Mouse (Mus musculus) MEL (cell line): Measurements from ENCODE around the gene Asxl2. TPM values are rescaled to one million over a fixed set of nuclear protein-coding genes. Genes with fewer than 3 reads are reported as not detected.

Experiments
- DNase-seq: peaks from one replicate; pipeline ENCODE4 v3.0.0; 2011; ENCODE audit warnings: low read depth, low spot score
- H3K27ac ChIP-seq: 2 replicates; pipeline ENCODE4 v1.5.1; 2012; ENCODE audit warnings: low read depth, mild to moderate bottlenecking, control low read depth, low read length, moderate library complexity; ENCODE audit not compliant: control insufficient read depth
- H3K27me3 ChIP-seq, 2 experiments: fragments of 150-350 bp in 1 of 2; sonication (generic) in 1 of 2; 2 replicates each; pipeline ENCODE4 v1.6.1; 2012; ENCODE audit warnings: low read length in 2 of 2, mild to moderate bottlenecking in 2 of 2, improper control_type of control experiment in 1 of 2, moderate library complexity in 1 of 2; ENCODE audit not compliant: insufficient read depth in 2 of 2, control insufficient read depth in 1 of 2
- H3K36me3 ChIP-seq, 2 experiments: 2 replicates each; pipeline ENCODE4 v1.6.1; 2012 to 2014; ENCODE audit warnings: low read length in 2 of 2, improper control_type of control experiment in 1 of 2, inconsistent platforms in 1 of 2, mild to moderate bottlenecking in 1 of 2; ENCODE audit not compliant: insufficient read depth in 2 of 2, control insufficient read depth in 1 of 2
- H3K4me1 ChIP-seq, 2 experiments: fragments of 150-350 bp in 1 of 2; sonication (generic) in 1 of 2; 2 replicates each; pipeline ENCODE4 v1.6.1; 2012; ENCODE audit warnings: low read length in 2 of 2, improper control_type of control experiment in 1 of 2, mild to moderate bottlenecking in 1 of 2; ENCODE audit not compliant: insufficient read depth in 2 of 2, control insufficient read depth in 1 of 2
- H3K4me3 ChIP-seq, 2 experiments: fragments of 150-350 bp in 1 of 2; sonication (generic) in 1 of 2; 2 replicates each; pipeline ENCODE4 v1.5.1; 2012; ENCODE audit warnings: low read depth in 2 of 2, low read length in 2 of 2, mild to moderate bottlenecking in 2 of 2, moderate library complexity in 2 of 2, control low read depth in 1 of 2, improper control_type of control experiment in 1 of 2; ENCODE audit not compliant: control insufficient read depth in 1 of 2, insufficient read depth in 1 of 2
- H3K79me2 ChIP-seq: 2 replicates; pipeline ENCODE4 v1.6.1; 2012; ENCODE audit warnings: mild to moderate bottlenecking, low read length, moderate library complexity; ENCODE audit not compliant: control insufficient read depth, poor library complexity, insufficient read depth
- H3K9ac ChIP-seq: 2 replicates; pipeline ENCODE4 v1.6.1; 2012; ENCODE audit warnings: low read depth, mild to moderate bottlenecking, control low read depth, low read length, moderate library complexity; ENCODE audit not compliant: control insufficient read depth, poor library complexity, severe bottlenecking
- H3K9me3 ChIP-seq: fragments of 150-350 bp; sonication (generic); replicated peaks from 2 replicates; pipeline ENCODE4 v1.6.1; 2012; ENCODE audit warnings: mild to moderate bottlenecking, low read length, improper control_type of control experiment, moderate library complexity; ENCODE audit not compliant: insufficient read depth
- BHLHE40 ChIP-seq: IDR thresholded peaks from 2 replicates; pipeline ENCODE4 v1.6.1; 2012; ENCODE audit warnings: low read depth, mild to moderate bottlenecking, inconsistent platforms, low read length, improper control_type of control experiment, borderline replicate concordance
- CHD1 ChIP-seq: IDR thresholded peaks from 2 replicates; pipeline ENCODE4 v1.6.1; 2012; ENCODE audit warnings: low read depth, mild to moderate bottlenecking, inconsistent platforms, low read length, improper control_type of control experiment
- CHD2 ChIP-seq: IDR thresholded peaks from 2 replicates; pipeline ENCODE4 v1.6.1; 2011; ENCODE audit warnings: low read length, improper control_type of control experiment
- CTCF ChIP-seq, 3 experiments: IDR thresholded peaks in 2 of 3; conservative IDR thresholded peaks in 1 of 3; 2 replicates each; pipeline ENCODE4 v1.5.1; 2011 to 2012; ENCODE audit warnings: low read length in 3 of 3, low read depth in 2 of 3, mild to moderate bottlenecking in 2 of 3, improper control_type of control experiment in 1 of 3, inconsistent platforms in 1 of 3, mixed read lengths in 1 of 3, moderate library complexity in 1 of 3; ENCODE audit not compliant: control insufficient read depth in 1 of 3, insufficient read depth in 1 of 3, poor library complexity in 1 of 3, severe bottlenecking in 1 of 3
- ELF1 ChIP-seq: IDR thresholded peaks from 2 replicates; pipeline ENCODE4 v1.6.1; 2014; ENCODE audit warnings: low read depth, mild to moderate bottlenecking, inconsistent platforms, low read length, improper control_type of control experiment, moderate library complexity
- ETS1 ChIP-seq: IDR thresholded peaks from 2 replicates; pipeline ENCODE4 v1.6.1; 2012; ENCODE audit warnings: low read depth, mild to moderate bottlenecking, inconsistent platforms, low read length, improper control_type of control experiment, moderate library complexity
- GABPA ChIP-seq: IDR thresholded peaks from 2 replicates; pipeline ENCODE4 v1.6.1; 2012; ENCODE audit warnings: low read depth, mild to moderate bottlenecking, inconsistent platforms, low read length, improper control_type of control experiment, moderate library complexity
- GATA1 ChIP-seq: IDR thresholded peaks from 2 replicates; pipeline ENCODE4 v1.6.1; 2011; ENCODE audit warnings: low read depth, low read length, improper control_type of control experiment
- MAX ChIP-seq: IDR thresholded peaks from 2 replicates; pipeline ENCODE4 v1.6.1; 2011; ENCODE audit warnings: low read length, improper control_type of control experiment
- MAZ ChIP-seq: IDR thresholded peaks from 2 replicates; pipeline ENCODE4 v1.6.1; 2012; ENCODE audit warnings: low read depth, mild to moderate bottlenecking, inconsistent platforms, low read length, improper control_type of control experiment
- MXI1 ChIP-seq: IDR thresholded peaks from 2 replicates; pipeline ENCODE4 v1.6.1; 2011; ENCODE audit warnings: mild to moderate bottlenecking, low read depth, low read length, improper control_type of control experiment
- MYB ChIP-seq: IDR thresholded peaks from 2 replicates; pipeline ENCODE4 v1.6.1; 2011; ENCODE audit warnings: mild to moderate bottlenecking, low read depth, low read length, improper control_type of control experiment
- MYC ChIP-seq: IDR thresholded peaks from 2 replicates; pipeline ENCODE4 v1.6.1; 2011; ENCODE audit warnings: low read depth, mild to moderate bottlenecking, low read length, improper control_type of control experiment, moderate library complexity
- POLR2AphosphoS2 ChIP-seq: IDR thresholded peaks from 2 replicates; pipeline ENCODE4 v1.6.1; 2011; ENCODE audit warnings: low read length, improper control_type of control experiment
- POLR2AphosphoS5 ChIP-seq: IDR thresholded peaks from 2 replicates; pipeline ENCODE4 v1.6.1; 2012; ENCODE audit warnings: low read depth, borderline replicate concordance, mild to moderate bottlenecking, inconsistent platforms, low read length, moderate library complexity, mixed read lengths
- RAD21 ChIP-seq: IDR thresholded peaks from 2 replicates; pipeline ENCODE4 v1.6.1; 2011; ENCODE audit warnings: mild to moderate bottlenecking, low read depth, low read length, improper control_type of control experiment
- SMC3 ChIP-seq: IDR thresholded peaks from 2 replicates; pipeline ENCODE4 v1.6.1; 2011; ENCODE audit warnings: low read depth, low read length, improper control_type of control experiment
- TBP ChIP-seq: IDR thresholded peaks from 2 replicates; pipeline ENCODE4 v1.8.0; 2011; ENCODE audit warnings: low read depth, low read length, improper control_type of control experiment
- TCF12 ChIP-seq: IDR thresholded peaks from 2 replicates; pipeline ENCODE4 v1.6.1; 2014; ENCODE audit warnings: low read depth, mild to moderate bottlenecking, inconsistent platforms, low read length, improper control_type of control experiment, moderate library complexity
- USF1 ChIP-seq: IDR thresholded peaks from 2 replicates; pipeline ENCODE4 v1.6.1; 2014; ENCODE audit warnings: low read depth, mild to moderate bottlenecking, inconsistent platforms, low read length, improper control_type of control experiment, moderate library complexity
- ZKSCAN1 ChIP-seq: IDR thresholded peaks from 2 replicates; pipeline ENCODE4 v1.6.1; 2012; ENCODE audit warnings: low read depth, mild to moderate bottlenecking, inconsistent platforms, low read length, improper control_type of control experiment, moderate library complexity
- ZNF384 ChIP-seq: IDR thresholded peaks from 2 replicates; pipeline ENCODE4 v1.6.1; 2012; ENCODE audit warnings: low read depth, mild to moderate bottlenecking, inconsistent platforms, low read length, improper control_type of control experiment
- polyA plus RNA-seq, 2 experiments: library from polyadenylated mRNA; stranded (reverse) in 1 of 2; unstranded in 1 of 2; fragments of >175 nt in 1 of 2; fragments of >200 nt in 1 of 2; gene quantifications; 2 replicates each; pipeline versions ENCODE4 v1.2.1 to v1.2.4; 2012; ENCODE audit warnings: low replicate concordance in 2 of 2, low read depth in 1 of 2; ENCODE audit not compliant: insufficient read length in 2 of 2, insufficient read depth in 1 of 2, missing spikeins in 1 of 2
- total RNA-seq: library from RNA; depleted of rRNA; stranded (reverse); fragments of 300-350 nt; gene quantifications from 2 replicates; pipeline ENCODE4 v1.2.3, GENCODE M21; 2012

The Asxl2 gene
- total and polyA plus RNA-seq, 3 experiments, result 18.8 to 62.0 (median 26.2) TPM

DNA sequence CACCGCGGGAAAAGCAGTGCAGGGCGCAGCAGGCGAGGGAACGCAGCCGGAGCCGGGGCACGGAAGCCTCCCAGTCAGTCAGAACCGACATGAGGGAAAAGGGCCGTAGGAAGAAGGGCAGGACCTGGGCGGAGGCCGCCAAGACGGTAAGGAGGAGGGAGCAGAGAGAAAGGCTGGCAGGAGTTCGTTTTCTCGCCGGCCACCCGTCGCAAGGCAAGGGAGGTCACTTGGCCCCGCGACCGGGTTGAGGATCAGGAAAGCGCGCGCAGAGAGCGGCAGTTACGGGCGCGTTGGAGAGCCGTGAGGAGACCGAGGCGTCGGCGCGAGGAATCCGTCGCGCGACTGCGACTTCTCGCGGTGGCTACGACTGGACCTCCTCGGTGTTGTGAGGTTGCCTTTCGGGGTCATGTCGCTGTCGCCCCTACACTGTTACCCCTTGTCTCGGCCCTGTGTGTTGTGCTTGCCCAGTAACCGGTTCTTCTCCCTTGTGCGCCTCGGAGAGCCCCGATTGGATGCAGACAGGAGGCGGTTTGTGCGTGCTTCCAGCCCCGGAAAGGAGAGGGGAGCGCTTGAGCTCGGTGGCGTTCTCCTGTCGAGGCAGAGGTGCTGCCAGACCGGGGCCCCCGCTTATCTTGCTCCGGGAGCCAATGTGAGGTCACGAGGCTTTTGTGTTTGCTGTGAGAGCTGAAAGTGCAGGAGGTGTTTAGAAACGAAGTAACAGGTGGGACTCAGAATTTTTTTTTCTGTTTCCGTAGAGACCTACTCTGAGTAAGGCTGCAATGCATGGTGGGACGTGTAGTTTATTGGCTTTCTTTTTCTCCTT, 621 bp downstream of the Asxl2 start (continued):
- TF ChIP-seq GABPA (no peak), MYB (no peak), ETS1 (peak; percentile 87), MAX (peak; percentile 75; the same call in 1 of the 2 replicates), CHD1 (0 out of 2 replicates have a peak, but pooled peaks have one; percentile 3), TCF12 (peak; percentile 58; the same call in 1 of the 2 replicates), CTCF (IDR thresholded peaks at IDR 0.05 in 2 of 3, conservative IDR thresholded peaks at IDR 0.05 in 1 of 3; ENCODE audit: control insufficient read depth in 1 of 3, insufficient read depth in 1 of 3, low read depth in 2 of 3, low read length in 3 of 3, poor library complexity in 1 of 3, severe bottlenecking in 1 of 3) (no peak), BHLHE40 (peak; percentile 59; the same call in 1 of the 2 replicates), POLR2AphosphoS2 (no peak; the same call in 1 of the 2 replicates), CHD2 (no peak), USF1 (peak; percentile 84), MXI1 (peak; percentile 75; the same call in 1 of the 2 replicates), GATA1 (peak; percentile 77), ZKSCAN1 (no peak; the same call in 1 of the 2 replicates), POLR2AphosphoS5 (0 out of 2 replicates have a peak, but pooled peaks have one; percentile 26), MAZ (no peak), MYC (peak; percentile 79; the same call in 1 of the 2 replicates), TBP (peak; percentile 89), RAD21 (no peak), ZNF384 (peak; percentile 98), ELF1 (peak; percentile 77)

DNA sequence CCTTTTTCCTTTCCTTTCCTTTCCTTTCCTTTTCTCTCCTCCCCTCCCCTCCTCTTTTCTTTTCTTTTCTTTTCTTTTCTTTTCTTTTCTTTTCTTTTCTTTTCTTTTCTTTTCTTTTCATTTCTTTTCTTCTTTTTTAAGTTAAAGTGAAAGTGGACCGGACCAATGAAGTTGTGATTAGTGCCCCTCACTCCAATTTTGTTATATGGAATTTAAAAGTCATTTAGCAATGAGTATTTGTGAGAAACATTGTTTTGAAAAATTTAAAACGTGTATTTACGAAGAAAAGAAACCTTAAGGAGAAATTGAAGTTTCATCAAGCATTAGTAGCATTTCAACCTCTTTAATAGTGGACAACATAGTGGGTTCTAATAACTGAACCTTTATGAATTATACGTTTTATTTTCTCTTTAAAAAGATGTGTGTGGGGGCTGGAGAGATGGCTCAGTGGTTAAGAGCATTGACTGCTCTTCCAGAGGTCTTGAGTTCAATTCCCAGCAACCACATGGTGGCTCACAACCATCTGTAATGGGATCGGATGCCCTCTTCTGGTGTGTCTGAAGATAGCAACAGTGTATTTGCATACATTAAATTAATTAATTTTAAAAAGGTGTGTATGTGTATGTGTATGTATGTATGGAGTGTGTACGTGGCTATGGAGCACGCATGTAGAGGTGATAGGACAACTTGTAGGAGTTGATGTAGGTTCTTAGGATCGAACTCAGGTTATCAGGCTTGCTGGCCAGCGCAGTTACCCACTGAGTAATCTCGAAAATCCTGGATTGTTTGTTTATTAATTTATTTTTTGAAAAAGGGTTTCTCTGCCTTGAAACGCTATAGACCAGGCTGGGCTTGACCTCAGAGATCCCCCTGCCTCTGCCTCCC, 1.5 kb downstream of the Asxl2 start:
- peak overlapping the region; percentile 99 for H3K27ac ChIP-seq
- H3K4me1 ChIP-seq, result peaks cover 17 to 30% of the 10 kb centered on the region in 2 experiments
- peaks cover 7 to 40% of the 10 kb centered on the region in 2 experiments for H3K36me3 ChIP-seq
- no peaks in the 10 kb centered on the region for H3K9me3 ChIP-seq
- no peaks in the 10 kb centered on the region for H3K27me3 ChIP-seq
- H3K79me2 ChIP-seq, result peaks cover 62% of the 10 kb centered on the region
- TF ChIP-seq TBP, result no peak
- TF ChIP-seq MAX, result no peak
- TF ChIP-seq MYC, result no peak
- TF ChIP-seq CHD1, result no peak
- TF ChIP-seq CTCF (IDR thresholded peaks at IDR 0.05 in 2 of 3, conservative IDR thresholded peaks at IDR 0.05 in 1 of 3; ENCODE audit: control insufficient read depth in 1 of 3, insufficient read depth in 1 of 3, low read depth in 2 of 3, low read length in 3 of 3, poor library complexity in 1 of 3, severe bottlenecking in 1 of 3), result peak in 2 of 3 experiments; percentile 24 to 29; a peak in 3 of 6 replicates
- no peak for TF ChIP-seq SMC3
- H3K4me3 ChIP-seq, result peak overlapping the region; percentile 72 to 98
- peak overlapping the region; percentile 99 for H3K9ac ChIP-seq
- peak; percentile 31 for DNase-seq
